Mouse (Mus musculus) liver, embryonic 16.5 days (tissue): ENCODE data around the gene Pla2g4d. TPM values are rescaled to one million over a fixed set of nuclear protein-coding genes. Genes with fewer than 3 reads are reported as not detected.

Source experiments
- ATAC-seq: fragments of 200-750 bp; cut with Nextera tagmentation; 2 replicates; pipeline ENCODE4 v1.8.0; 2017; ENCODE audit warnings: low read depth, mild to moderate bottlenecking, moderate number of reproducible peaks, moderate library complexity
- H3K27ac ChIP-seq: fragments of 300-500 bp; sonication (generic); 2 replicates; pipeline ENCODE4 v1.5.1; 2014; ENCODE audit warnings: mild to moderate bottlenecking, low read length
- H3K27me3 ChIP-seq: fragments of 300-500 bp; sonication (generic); 2 replicates; pipeline ENCODE4 v1.6.1; 2014; ENCODE audit warnings: low read depth, low read length, mixed read lengths; ENCODE audit not compliant: control insufficient read depth, insufficient read depth
- H3K36me3 ChIP-seq: fragments of 300-500 bp; sonication (generic); 2 replicates; pipeline ENCODE4 v1.6.1; 2014; ENCODE audit warnings: mild to moderate bottlenecking; ENCODE audit not compliant: control insufficient read depth, insufficient read depth
- H3K4me1 ChIP-seq: fragments of 300-500 bp; sonication (generic); 2 replicates; pipeline ENCODE4 v1.6.1; 2014; ENCODE audit warnings: low read depth, low read length, mixed read lengths; ENCODE audit not compliant: control insufficient read depth
- H3K4me2 ChIP-seq: fragments of 300-500 bp; sonication (generic); 2 replicates; pipeline ENCODE4 v1.6.1; 2014; ENCODE audit warnings: low read depth, low read length, mixed read lengths
- H3K4me3 ChIP-seq: fragments of 300-500 bp; sonication (generic); 2 replicates; pipeline ENCODE4 v1.5.1; 2014; ENCODE audit warnings: low read depth, mild to moderate bottlenecking, low read length
- H3K9ac ChIP-seq: fragments of 300-500 bp; sonication (generic); 2 replicates; pipeline ENCODE4 v1.6.1; 2014; ENCODE audit warnings: low read depth, low read length
- H3K9me3 ChIP-seq: fragments of 300-500 bp; sonication (generic); replicated peaks from 2 replicates; pipeline ENCODE4 v1.6.1; 2016; ENCODE audit warnings: low read length; ENCODE audit not compliant: control insufficient read depth
- WGBS: fragments of 180-500 bp; shearing (Covaris S2); extraction: QIAGEN DNeasy Blood & Tissue Kit; methylation state at CpG from one replicate; pipeline ENCODE4 v1.1.7; 2014; ENCODE audit not compliant: insufficient replicate concordance; 5-methylcytosine and 5-hydroxymethylcytosine counted together
- polyA plus RNA-seq: library from polyadenylated mRNA; unstranded; fragments of >200 nt; fragmentation: Nextera tagmentation; extraction: Ambion mirVana; gene quantifications from 2 replicates; pipeline ENCODE4 v1.2.1, GENCODE M21; 2015

The Pla2g4d gene
- polyA plus RNA-seq, 1 experiment from 2014 or later = not detected

GRCm38 (mm10) chr2:120279961-120280360 lies 9.0 kb downstream of the Pla2g4d start:
- 15% methylated on average over 8 of the region's 8 CpGs for WGBS
- ATAC-seq = no peak
- Histone ChIP-seq H3K9ac (no peak overlapping the region), H3K36me3 (no peaks in the 10 kb centered on the region), H3K4me3 (no peak overlapping the region), H3K27me3 (no peaks in the 10 kb centered on the region), H3K9me3 (no peaks in the 10 kb centered on the region), H3K27ac (no peak overlapping the region), H3K4me2 (no peak overlapping the region), H3K4me1 (no peaks in the 10 kb centered on the region; the same call in 1 of the 2 replicates)

GRCm38 (mm10) chr2:120276951-120277350 lies 12.0 kb downstream of the Pla2g4d start:
- Histone ChIP-seq H3K4me2 (no peak overlapping the region), H3K27ac (no peak overlapping the region), H3K36me3 (no peaks in the 10 kb centered on the region), H3K9me3 (no peaks in the 10 kb centered on the region), H3K4me3 (no peak overlapping the region), H3K27me3 (no peaks in the 10 kb centered on the region), H3K4me1 (no peaks in the 10 kb centered on the region), H3K9ac (no peak overlapping the region)
- ATAC-seq = no peak
- 62% methylated on average over 4 of the region's 4 CpGs for WGBS

- H3K4me3 ChIP-seq = no peak overlapping the region
Observed at GRCm38 (mm10) chr2:120268635-120269034, 20.4 kb downstream of the Pla2g4d start.

GRCm38 (mm10) chr2:120265523-120265922 lies 23.5 kb downstream of the Pla2g4d start:
- no peak overlapping the region for H3K27ac ChIP-seq
- ATAC-seq = no peak
- no peak overlapping the region for H3K4me2 ChIP-seq
- no peaks in the 10 kb centered on the region for H3K27me3 ChIP-seq
- no peaks in the 10 kb centered on the region for H3K4me1 ChIP-seq
- H3K9me3 ChIP-seq = no peaks in the 10 kb centered on the region
- no peaks in the 10 kb centered on the region for H3K36me3 ChIP-seq
- no peak overlapping the region for H3K9ac ChIP-seq
- H3K4me3 ChIP-seq = no peak overlapping the region
- 56% methylated on average over 6 of the region's 6 CpGs for WGBS

More at GRCm38 (mm10) chr2:120268635-120269034, 20.4 kb downstream of the Pla2g4d start:
- Histone ChIP-seq H3K27me3 (no peaks in the 10 kb centered on the region), H3K4me1 (no peaks in the 10 kb centered on the region), H3K9me3 (no peaks in the 10 kb centered on the region), H3K9ac (no peak overlapping the region), H3K36me3 (no peaks in the 10 kb centered on the region), H3K27ac (no peak overlapping the region), H3K4me2 (no peak overlapping the region)
- WGBS = 5% methylated on average over 9 of the region's 9 CpGs
- ATAC-seq = no peak

GRCm38 (mm10) chr2:120264858-120265257 lies 24.1 kb downstream of the Pla2g4d start:
- no peak for ATAC-seq
- Histone ChIP-seq H3K9me3 (no peaks in the 10 kb centered on the region), H3K4me2 (no peak overlapping the region), H3K4me3 (no peak overlapping the region), H3K36me3 (no peaks in the 10 kb centered on the region), H3K4me1 (no peaks in the 10 kb centered on the region), H3K9ac (no peak overlapping the region), H3K27me3 (no peaks in the 10 kb centered on the region), H3K27ac (no peak overlapping the region)
- 60% methylated on average over 10 of the region's 10 CpGs for WGBS

- H3K4me3 ChIP-seq = no peak overlapping the region
- no peak overlapping the region for H3K9ac ChIP-seq
- no peak for ATAC-seq
- WGBS = 12% methylated on average over 1 of the region's 1 CpGs
- no peaks in the 10 kb centered on the region for H3K36me3 ChIP-seq
- H3K9me3 ChIP-seq = no peaks in the 10 kb centered on the region
- no peaks in the 10 kb centered on the region for H3K4me1 ChIP-seq
- H3K27ac ChIP-seq = no peak overlapping the region
- no peaks in the 10 kb centered on the region for H3K27me3 ChIP-seq
- H3K4me2 ChIP-seq = no peak overlapping the region
Observed at GRCm38 (mm10) chr2:120262876-120263275, 26.1 kb downstream of the Pla2g4d start.

- no peak for ATAC-seq
- no peak overlapping the region for H3K4me3 ChIP-seq
- H3K9me3 ChIP-seq = no peaks in the 10 kb centered on the region
- H3K27me3 ChIP-seq = no peaks in the 10 kb centered on the region
- H3K9ac ChIP-seq = no peak overlapping the region
- no peaks in the 10 kb centered on the region for H3K36me3 ChIP-seq
- 50% methylated on average over 3 of the region's 3 CpGs for WGBS
- H3K27ac ChIP-seq = no peak overlapping the region
- H3K4me1 ChIP-seq = no peaks in the 10 kb centered on the region
- no peak overlapping the region for H3K4me2 ChIP-seq
Observed at GRCm38 (mm10) chr2:120261346-120261745, 27.7 kb downstream of the Pla2g4d start.

GRCm38 (mm10) chr2:120256259-120256658 lies 32.7 kb downstream of the Pla2g4d start:
- H3K4me1 ChIP-seq = no peaks in the 10 kb centered on the region
- H3K27ac ChIP-seq = no peak overlapping the region
- H3K36me3 ChIP-seq = no peaks in the 10 kb centered on the region
- no peak overlapping the region for H3K4me2 ChIP-seq
- ATAC-seq = no peak
- no peaks in the 10 kb centered on the region for H3K27me3 ChIP-seq
- no peak overlapping the region for H3K4me3 ChIP-seq
- H3K9ac ChIP-seq = no peak overlapping the region
- no peaks in the 10 kb centered on the region for H3K9me3 ChIP-seq

- no peak overlapping the region for H3K27ac ChIP-seq
- no peaks in the 10 kb centered on the region for H3K9me3 ChIP-seq
- ATAC-seq = no peak
- no peak overlapping the region for H3K4me3 ChIP-seq
- no peaks in the 10 kb centered on the region for H3K27me3 ChIP-seq
- 49% methylated on average over 6 of the region's 6 CpGs for WGBS
- no peak overlapping the region for H3K9ac ChIP-seq
- no peaks in the 10 kb centered on the region for H3K36me3 ChIP-seq
- no peaks in the 10 kb centered on the region for H3K4me1 ChIP-seq
- no peak overlapping the region for H3K4me2 ChIP-seq
Observed at GRCm38 (mm10) chr2:120252644-120253043, 36.4 kb downstream of the Pla2g4d start.
